Mouse (Mus musculus): ENCODE measurements around the gene Timm17b.

DNA sequence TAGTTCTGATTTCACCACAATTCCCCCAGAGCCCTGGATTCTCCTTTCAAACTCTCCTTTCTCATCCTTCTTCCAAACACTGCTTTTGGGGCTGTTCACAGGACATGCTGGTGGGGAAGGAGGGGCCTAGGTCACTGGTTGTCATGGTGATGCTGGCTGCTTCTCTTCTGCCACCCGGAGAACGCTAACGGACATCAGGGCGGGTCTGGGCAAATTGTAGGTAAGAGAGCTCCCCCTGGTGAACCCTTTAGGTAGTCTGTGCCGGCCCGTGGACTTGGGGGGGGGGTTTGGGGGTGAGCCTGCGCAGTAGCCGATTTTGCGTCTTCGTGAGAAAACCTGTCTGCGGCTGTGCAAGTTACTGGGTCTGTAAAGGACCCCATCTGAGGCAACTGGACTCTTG is 19.3 kb upstream of the Timm17b start:
- TF ChIP-seq CTCF (IDR thresholded peaks at IDR 0.05; ENCODE audit: extremely low read depth, insufficient read length, insufficient replicate concordance, low read depth, low read length) = peak; percentile 35; the same call in 1 of the 2 replicates
- TF ChIP-seq POLR2A (IDR thresholded peaks at IDR 0.05; ENCODE audit: low read depth, low read length) = no peak

Measured in small intestine, adult 2 months (tissue).